Mouse (Mus musculus) T-helper 1 cell (primary cell): ENCODE data around the gene Rhoc.

ENCODE experiments used
- in situ Hi-C: fragments of 300-600 bp; cut with MboI, MseI; formaldehyde crosslinking; loops from one replicate; pipeline ENCODE4 v1.15.1; 2025; ENCODE audit warnings: high pct_unique_total_duplicates

Gene Rhoc

DNA sequence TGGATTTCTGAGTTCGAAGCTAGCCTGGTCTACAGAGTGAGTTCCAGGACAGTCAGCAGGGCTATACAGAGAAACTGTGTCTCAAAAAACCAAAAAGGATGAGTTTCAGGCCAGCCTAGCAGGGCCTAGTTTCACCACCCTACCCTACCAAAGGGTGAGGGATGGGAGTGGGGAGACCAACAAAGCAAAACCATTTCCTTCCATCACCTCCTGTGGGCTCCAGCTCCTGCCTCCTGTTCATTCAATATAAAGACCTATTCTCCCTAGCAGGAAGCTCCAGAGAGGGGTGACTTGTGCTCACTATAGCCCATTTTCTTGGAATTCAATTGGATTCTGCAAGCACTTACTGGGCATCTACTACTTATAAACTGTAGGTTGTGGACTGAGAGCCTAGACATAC is 26.6 kb downstream of the Rhoc start:
- in situ Hi-C loops = no loop called here

DNA sequence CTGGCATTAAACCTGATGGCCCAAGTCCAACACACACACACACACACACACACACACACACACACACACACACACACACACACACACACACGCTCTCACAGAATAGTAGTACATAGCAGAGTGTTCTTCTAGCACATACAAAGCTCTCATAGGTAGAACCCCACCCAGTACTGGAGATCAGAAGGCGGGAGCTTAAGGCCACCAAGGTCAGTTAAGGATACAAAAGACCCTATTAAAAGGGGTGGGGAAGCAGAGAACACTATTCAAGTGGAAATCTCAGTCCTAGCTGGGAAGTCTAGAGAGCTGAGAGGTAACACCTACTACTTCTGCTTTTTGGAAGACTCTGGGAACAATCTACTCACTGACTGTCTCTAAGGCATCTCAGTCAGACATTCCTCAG is 27.2 kb downstream of the Rhoc start:
- in situ Hi-C loops = no loop called here

DNA sequence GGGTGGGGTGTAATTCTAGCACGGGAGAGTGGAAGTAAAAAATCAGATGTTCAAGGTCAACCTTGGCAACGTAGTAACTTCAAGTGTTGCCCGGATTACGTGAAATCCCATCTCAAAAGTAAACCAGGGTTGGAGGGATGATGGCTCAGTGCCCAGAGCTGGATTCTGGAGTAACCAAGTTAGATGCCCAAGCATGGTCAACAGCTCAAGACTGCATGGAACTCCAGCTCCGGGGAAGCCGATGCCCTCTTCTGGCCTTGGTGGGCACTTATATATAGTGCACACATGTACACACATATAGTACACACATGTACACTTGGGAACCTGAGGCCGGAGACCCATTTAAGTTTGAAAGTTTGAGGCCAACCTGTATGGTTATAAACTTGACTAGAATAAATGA is 28.0 kb downstream of the Rhoc start:
- in situ Hi-C loops = no loop called here

DNA sequence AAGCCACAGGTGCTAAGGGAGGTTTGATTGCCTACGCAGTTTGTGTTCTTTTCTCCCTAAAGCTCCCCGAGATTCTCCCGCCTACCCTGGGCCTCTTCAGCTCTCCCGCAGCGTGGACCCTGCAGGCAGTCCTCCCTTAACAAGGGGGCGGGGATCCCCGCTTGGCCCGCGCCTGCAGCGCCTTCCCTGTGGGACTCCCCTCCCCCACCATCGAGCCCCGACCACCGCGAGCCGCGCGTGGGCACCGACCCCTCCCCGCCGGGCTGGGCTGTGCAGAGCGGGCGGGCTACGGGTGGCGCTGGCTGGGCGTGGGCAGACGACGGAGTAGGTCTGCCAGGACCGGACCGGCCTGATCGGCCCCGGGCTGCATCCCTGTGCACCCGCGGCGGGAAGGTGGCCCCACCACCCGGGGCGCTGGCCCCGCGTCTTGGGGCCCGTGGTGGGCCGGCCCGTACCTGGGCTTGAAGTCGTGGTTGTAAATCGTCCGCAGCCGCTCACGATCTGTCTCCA is 29.4 kb downstream of the Rhoc start:
- in situ Hi-C loops = no loop called here

DNA sequence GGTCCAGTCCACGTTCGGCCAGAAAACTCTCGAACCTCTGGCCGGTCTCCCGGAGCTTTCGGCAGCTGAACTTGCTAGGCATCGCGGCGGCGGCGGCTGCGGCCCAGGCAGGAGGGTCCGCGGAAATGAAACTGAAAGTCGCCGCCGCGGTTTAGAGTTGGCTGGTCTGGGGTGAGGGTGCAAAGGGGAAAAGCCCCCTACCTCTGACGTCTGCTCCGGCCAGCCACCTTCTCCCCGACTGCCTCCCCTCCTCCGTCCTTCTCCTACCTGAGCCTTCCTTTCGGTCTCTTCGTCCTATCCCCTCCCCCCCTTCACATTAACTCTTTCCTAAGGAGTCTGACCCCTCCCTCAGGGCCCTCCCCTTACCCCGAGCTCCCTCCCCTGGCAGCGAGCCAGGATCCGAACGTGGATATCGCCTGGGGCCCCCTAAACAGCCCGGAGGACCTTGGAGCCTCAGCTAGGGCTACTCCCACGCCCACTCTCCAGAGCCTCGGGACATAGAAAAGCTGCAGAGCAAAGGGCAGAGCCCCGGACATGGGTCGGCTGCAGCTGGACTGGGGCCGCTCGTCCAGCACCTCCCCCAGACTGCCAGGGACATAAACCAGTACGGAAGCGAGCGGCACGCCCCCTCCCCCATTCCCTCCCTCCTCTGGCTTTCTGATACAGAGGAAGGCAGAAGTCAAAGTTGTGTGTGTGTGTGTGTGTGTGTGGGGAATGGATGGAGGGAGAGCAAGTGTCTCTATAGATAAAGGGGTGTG is 30.0 kb downstream of the Rhoc start, which contains the start of gene Mov10:
Mov10 (minus strand) TSS at position 573 of the 758 bp plus-strand sequence.
- in situ Hi-C loops = no loop called here

DNA sequence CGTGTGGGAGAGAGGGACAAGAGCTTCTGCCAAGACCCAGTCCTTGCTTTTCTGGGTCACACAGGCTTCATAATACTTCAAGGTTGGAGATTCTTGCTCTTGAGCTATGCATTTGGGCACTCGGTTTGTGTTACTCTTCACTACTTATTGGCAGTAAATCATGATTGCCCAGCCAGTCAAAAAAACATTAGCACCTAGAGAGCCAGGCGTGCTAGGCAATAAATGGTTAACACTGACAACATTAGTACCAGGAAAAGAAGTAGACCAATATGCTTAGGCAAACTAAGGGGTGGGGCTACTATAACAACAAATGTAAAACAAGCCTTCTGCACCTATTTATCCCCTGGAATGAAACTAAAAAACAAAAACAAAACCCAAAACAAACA is 30.6 kb downstream of the Rhoc start:
- in situ Hi-C loops = no loop called here

DNA sequence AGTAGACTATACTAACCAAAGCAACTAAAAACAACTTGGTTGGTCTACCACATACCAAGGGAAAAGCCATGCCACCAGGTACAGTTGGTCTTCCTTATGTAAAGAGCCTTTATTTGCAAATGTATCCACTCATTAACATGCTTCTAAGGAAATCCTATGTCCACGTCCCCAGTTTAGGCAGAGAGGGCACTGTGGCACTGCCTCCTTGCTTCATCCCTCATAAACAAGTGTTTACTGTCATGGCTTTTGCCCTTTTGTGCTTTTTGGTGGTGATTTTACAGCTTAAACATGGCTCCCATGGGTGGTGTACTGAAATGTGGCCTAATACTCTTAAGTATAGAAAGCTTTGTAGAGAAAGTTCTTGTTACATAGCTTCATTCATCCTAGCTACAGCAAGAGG is 32.3 kb downstream of the Rhoc start:
- in situ Hi-C loops = loop anchor here (5.0 kb wide), 1 partner anchor 637 kb away; no protein-coding TSS in a partner anchor

DNA sequence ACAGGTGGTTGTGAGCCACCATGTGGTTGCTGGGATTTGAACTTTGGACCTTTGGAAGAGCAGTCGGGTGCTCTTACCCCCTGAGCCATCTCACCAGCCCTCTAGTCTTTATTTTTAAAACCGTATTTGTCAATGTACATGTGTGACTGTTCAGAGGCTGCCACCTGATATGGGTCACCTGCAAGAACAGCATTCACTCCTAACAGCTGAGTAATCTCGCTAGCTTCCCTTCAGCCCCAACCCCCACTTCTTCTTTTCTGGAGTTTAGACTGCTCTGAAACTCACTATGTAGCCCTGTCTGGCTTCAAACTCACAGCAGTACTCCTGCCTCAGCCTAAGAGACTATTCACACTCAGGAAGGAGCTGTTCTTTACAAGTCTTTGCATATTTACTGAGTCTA is 34.2 kb downstream of the Rhoc start:
- in situ Hi-C loops = loop anchor here (5.0 kb wide), 1 partner anchor 635 kb away; no protein-coding TSS in a partner anchor

DNA sequence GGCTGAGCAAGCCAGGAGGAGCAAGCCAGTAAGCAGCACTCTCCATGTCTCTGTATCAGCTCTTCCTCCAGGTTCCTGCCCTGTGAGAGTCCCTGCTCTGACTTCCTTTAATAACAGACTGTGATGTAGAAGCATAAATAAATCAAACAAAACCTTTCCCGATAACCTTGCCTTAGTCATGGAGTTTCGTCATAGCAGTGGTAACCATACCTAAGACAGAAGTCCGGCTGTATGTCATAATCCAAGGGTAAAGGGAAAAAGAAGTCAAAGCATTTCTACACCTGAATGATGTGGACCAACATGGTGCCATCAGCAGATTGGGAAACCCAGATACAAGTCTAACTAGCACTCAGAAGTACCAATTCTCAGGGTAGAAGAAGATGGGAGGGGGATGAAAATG is 47.6 kb downstream of the Rhoc start:
- in situ Hi-C loops = loop anchor here (10.0 kb wide), 1 partner anchor 1201 kb away; no protein-coding TSS in a partner anchor

DNA sequence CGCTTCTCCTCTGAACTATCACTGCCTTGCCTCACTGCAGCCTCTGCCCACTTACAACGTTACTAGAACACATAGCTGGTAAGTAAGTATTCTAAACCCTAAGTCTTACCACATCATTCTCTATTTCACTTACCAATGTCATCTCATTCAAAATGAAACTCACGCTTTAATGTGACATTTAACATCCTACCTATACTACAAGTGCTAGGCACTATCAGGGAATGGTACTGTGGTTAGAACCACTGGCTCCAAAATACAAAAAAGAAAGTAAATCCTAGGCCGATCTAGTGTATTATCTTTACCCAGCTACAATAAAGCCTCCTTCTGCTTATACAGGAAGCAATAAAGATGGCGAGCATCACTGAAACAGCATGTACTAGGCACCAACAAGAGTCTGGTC is 52.9 kb downstream of the Rhoc start:
- in situ Hi-C loops = no loop called here
